Mouse (Mus musculus) lung, postnatal 0 days (tissue): ENCODE data around the gene Nr5a2. TPM values are rescaled to one million over a fixed set of nuclear protein-coding genes. Genes with fewer than 3 reads are reported as not detected.

Experiments
- ATAC-seq: fragments of 200-750 bp; cut with Nextera tagmentation; 2 replicates; pipeline ENCODE4 v1.8.0; 2017; ENCODE audit warnings: moderate library complexity
- DNase-seq: peaks from one replicate; pipeline ENCODE4 v3.0.0-alpha.2; 2016; ENCODE audit warnings: low spot score
- H3K27ac ChIP-seq: fragments of 300-500 bp; sonication (generic); 2 replicates; pipeline ENCODE4 v1.5.1; 2014; ENCODE audit warnings: antibody characterized with exemption, mild to moderate bottlenecking, low read length, mixed read lengths
- H3K27me3 ChIP-seq: fragments of 300-500 bp; sonication (generic); replicated peaks from 2 replicates; pipeline ENCODE4 v1.6.1; 2014; ENCODE audit warnings: low read length, mixed read lengths; ENCODE audit not compliant: insufficient read depth
- H3K36me3 ChIP-seq: fragments of 300-500 bp; sonication (generic); 2 replicates; pipeline ENCODE4 v1.6.1; 2014; ENCODE audit warnings: low read length, mixed read lengths; ENCODE audit not compliant: insufficient read depth
- H3K4me1 ChIP-seq: fragments of 300-500 bp; sonication (generic); 2 replicates; pipeline ENCODE4 v1.6.1; 2014; ENCODE audit warnings: antibody characterized with exemption, low read depth, low read length, mixed read lengths; ENCODE audit not compliant: insufficient read depth
- H3K4me2 ChIP-seq: fragments of 300-500 bp; sonication (generic); replicated peaks from 2 replicates; pipeline ENCODE4 v1.6.1; 2014; ENCODE audit warnings: low read depth, mild to moderate bottlenecking, low read length, moderate library complexity, mixed read lengths
- H3K4me3 ChIP-seq: fragments of 300-500 bp; sonication (generic); 2 replicates; pipeline ENCODE4 v1.5.1; 2014; ENCODE audit warnings: low read depth, low read length
- H3K9ac ChIP-seq: fragments of 300-500 bp; sonication (generic); replicated peaks from 2 replicates; pipeline ENCODE4 v1.6.1; 2014; ENCODE audit warnings: low read depth, mild to moderate bottlenecking
- H3K9me3 ChIP-seq: fragments of 300-500 bp; sonication (generic); 2 replicates; pipeline ENCODE4 v1.6.1; 2016; ENCODE audit warnings: low read length, mixed read lengths
- CTCF ChIP-seq: IDR thresholded peaks from 2 replicates; pipeline ENCODE4 v1.5.1; 2016; ENCODE audit warnings: antibody characterized with exemption, mild to moderate bottlenecking
- EP300 ChIP-seq: IDR thresholded peaks from 2 replicates; pipeline ENCODE4 v1.6.1; 2016; ENCODE audit warnings: antibody characterized with exemption, mild to moderate bottlenecking, control low read depth
- WGBS: fragments of 180-500 bp; shearing (Covaris S2); extraction: QIAGEN DNeasy Blood & Tissue Kit; methylation state at CpG from one replicate; pipeline ENCODE4 v1.1.7; 2014; 5-methylcytosine and 5-hydroxymethylcytosine counted together
- polyA plus RNA-seq: library from polyadenylated mRNA; unstranded; fragments of >200 nt; fragmentation: Nextera tagmentation; extraction: Ambion mirVana; gene quantifications from 2 replicates; pipeline ENCODE4 v1.2.1, GENCODE M21; 2015

Nr5a2 gene
- polyA plus RNA-seq, 1 experiment from 2014 or later, result 0.54 TPM

- H3K9ac ChIP-seq, result no peak overlapping the region
- no peak overlapping the region for H3K27ac ChIP-seq
- ATAC-seq (no peak), DNase-seq (no peak)
- no peaks in the 10 kb centered on the region for H3K27me3 ChIP-seq
- H3K9me3 ChIP-seq, result no peaks in the 10 kb centered on the region
- WGBS, result 82% methylated on average over 6 of the region's 6 CpGs
- H3K4me1 ChIP-seq, result no peaks in the 10 kb centered on the region
- no peak overlapping the region for H3K4me3 ChIP-seq
- no peaks in the 10 kb centered on the region for H3K36me3 ChIP-seq
- no peak overlapping the region for H3K4me2 ChIP-seq
- TF ChIP-seq CTCF (no peak), EP300 (no peak)
Measured at GRCm38 (mm10) chr1:136909494-136910037, 50.7 kb downstream of the Nr5a2 start.

GRCm38 (mm10) chr1:136898130-136898529 is 62.1 kb downstream of the Nr5a2 start:
- ATAC-seq (no peak), DNase-seq (no peak)
- TF ChIP-seq EP300 (no peak), CTCF (no peak)
- H3K4me1 ChIP-seq, result no peaks in the 10 kb centered on the region
- no peak overlapping the region for H3K4me3 ChIP-seq
- no peak overlapping the region for H3K27ac ChIP-seq
- H3K4me2 ChIP-seq, result no peak overlapping the region
- no peaks in the 10 kb centered on the region for H3K27me3 ChIP-seq
- 76% methylated on average over 4 of the region's 4 CpGs for WGBS
- H3K9me3 ChIP-seq, result no peaks in the 10 kb centered on the region
- H3K9ac ChIP-seq, result no peak overlapping the region
- no peaks in the 10 kb centered on the region for H3K36me3 ChIP-seq

GRCm38 (mm10) chr1:136896351-136896750 is 63.9 kb downstream of the Nr5a2 start:
- Histone ChIP-seq H3K9me3 (no peaks in the 10 kb centered on the region), H3K36me3 (no peaks in the 10 kb centered on the region), H3K27ac (no peak overlapping the region), H3K4me1 (no peaks in the 10 kb centered on the region), H3K4me2 (no peak overlapping the region), H3K27me3 (no peaks in the 10 kb centered on the region), H3K9ac (no peak overlapping the region), H3K4me3 (no peak overlapping the region)
- no peak for TF ChIP-seq EP300
- no peak for TF ChIP-seq CTCF
- ATAC-seq (no peak), DNase-seq (no peak)
- WGBS, result 38% methylated on average over 6 of the region's 6 CpGs

- Histone ChIP-seq H3K27me3 (no peaks in the 10 kb centered on the region), H3K4me2 (no peak overlapping the region), H3K4me3 (no peak overlapping the region), H3K4me1 (0 out of 2 replicates have a peak, but pooled peaks cover 2% of the 10 kb centered on the region), H3K9me3 (no peaks in the 10 kb centered on the region), H3K36me3 (no peaks in the 10 kb centered on the region), H3K9ac (no peak overlapping the region), H3K27ac (no peak overlapping the region)
- WGBS, result 67% methylated on average over 8 of the region's 8 CpGs
- TF ChIP-seq CTCF, result no peak
- no peak for TF ChIP-seq EP300
- no peak for DNase-seq
- no peak for ATAC-seq
Measured at GRCm38 (mm10) chr1:136895877-136896276, 64.4 kb downstream of the Nr5a2 start.

- Histone ChIP-seq H3K4me3 (no peak overlapping the region), H3K9me3 (no peaks in the 10 kb centered on the region), H3K4me2 (no peak overlapping the region), H3K27me3 (no peaks in the 10 kb centered on the region), H3K4me1 (0 out of 2 replicates have a peak, but pooled peaks cover 4% of the 10 kb centered on the region), H3K9ac (no peak overlapping the region), H3K27ac (no peak overlapping the region), H3K36me3 (no peaks in the 10 kb centered on the region)
- DNase-seq, result no peak
- WGBS, result 46% methylated on average over 2 of the region's 2 CpGs
- no peak for TF ChIP-seq EP300
- no peak for TF ChIP-seq CTCF
- ATAC-seq, result no peak
Measured at GRCm38 (mm10) chr1:136894753-136895152, 65.5 kb downstream of the Nr5a2 start.

GRCm38 (mm10) chr1:136893162-136893561 is 67.1 kb downstream of the Nr5a2 start:
- no peaks in the 10 kb centered on the region for H3K9me3 ChIP-seq
- H3K4me3 ChIP-seq, result no peak overlapping the region
- 80% methylated on average over 6 of the region's 6 CpGs for WGBS
- H3K4me2 ChIP-seq, result no peak overlapping the region
- H3K4me1 ChIP-seq, result 0 out of 2 replicates have a peak, but pooled peaks cover 4% of the 10 kb centered on the region
- H3K9ac ChIP-seq, result no peak overlapping the region
- no peak for TF ChIP-seq EP300
- TF ChIP-seq CTCF, result no peak
- no peak overlapping the region for H3K27ac ChIP-seq
- H3K27me3 ChIP-seq, result no peaks in the 10 kb centered on the region
- ATAC-seq (no peak), DNase-seq (no peak)
- no peaks in the 10 kb centered on the region for H3K36me3 ChIP-seq
